Mouse (Mus musculus) hindbrain, embryonic 10.5 days (tissue): Measurements from ENCODE around the gene Lum. TPM values are rescaled to one million over a fixed set of nuclear protein-coding genes. Genes with fewer than 3 reads are reported as not detected.

Experiments used
- DNase-seq: peaks from one replicate; pipeline ENCODE4 v3.0.0-alpha.2; 2017; ENCODE audit warnings: low spot score
- H3K27ac ChIP-seq: fragments of 300-500 bp; sonication (generic); 2 replicates; pipeline ENCODE4 v1.5.1; 2016; ENCODE audit warnings: mild to moderate bottlenecking, moderate library complexity
- H3K27me3 ChIP-seq: fragments of 300-500 bp; sonication (generic); 2 replicates; pipeline ENCODE4 v1.6.1; 2016; ENCODE audit warnings: mild to moderate bottlenecking; ENCODE audit not compliant: poor library complexity, insufficient read depth, severe bottlenecking
- H3K36me3 ChIP-seq: fragments of 300-500 bp; sonication (generic); 2 replicates; pipeline ENCODE4 v1.6.1; 2016; ENCODE audit warnings: mild to moderate bottlenecking, moderate library complexity
- H3K4me1 ChIP-seq: fragments of 300-500 bp; sonication (generic); replicated peaks from 2 replicates; pipeline ENCODE4 v1.6.1; 2016; ENCODE audit warnings: mild to moderate bottlenecking
- H3K4me3 ChIP-seq: fragments of 300-500 bp; sonication (generic); 2 replicates; pipeline ENCODE4 v1.5.1; 2016; ENCODE audit warnings: mild to moderate bottlenecking, moderate library complexity
- H3K9me3 ChIP-seq: fragments of 300-500 bp; sonication (generic); 2 replicates; pipeline ENCODE4 v1.6.1; 2016; ENCODE audit warnings: mild to moderate bottlenecking, moderate library complexity
- whole genome bisulfite sequencing: fragments of 180-500 bp; shearing (Covaris S2); methylation state at CpG from one replicate; pipeline ENCODE4 v1.1.7; 2016; 5-methylcytosine and 5-hydroxymethylcytosine counted together
- polyA plus RNA-seq: library from polyadenylated mRNA; unstranded; fragments of >200 nt; fragmentation: Nextera tagmentation; extraction: Ambion mirVana; gene quantifications from 2 replicates; pipeline ENCODE4 v1.2.1, GENCODE M21; 2016

Lum gene
- polyA plus RNA-seq, 1 experiment from 2014 or later: 50.8 TPM

- WGBS: 64% methylated on average over 3 of the region's 3 CpGs
- DNase-seq: no peak
- H3K9me3 ChIP-seq: no peaks in the 10 kb centered on the region
These were observed 26.8 kb downstream of the Lum start for GRCm38 (mm10) chr10:97591685-97592084.

GRCm38 (mm10) chr10:97595680-97596079, 30.8 kb downstream of the Lum start:
- no peaks in the 10 kb centered on the region for H3K36me3 ChIP-seq
- H3K9me3 ChIP-seq: no peaks in the 10 kb centered on the region
- DNase-seq: no peak
- no peak overlapping the region for H3K27ac ChIP-seq
- WGBS: 75% methylated on average over 1 of the region's 1 CpGs
- no peaks in the 10 kb centered on the region for H3K27me3 ChIP-seq
- H3K4me3 ChIP-seq: no peak overlapping the region
- no peaks in the 10 kb centered on the region for H3K4me1 ChIP-seq

More at GRCm38 (mm10) chr10:97591685-97592084, 26.8 kb downstream of the Lum start:
- H3K4me1 ChIP-seq: no peaks in the 10 kb centered on the region
- no peak overlapping the region for H3K27ac ChIP-seq
- H3K36me3 ChIP-seq: no peaks in the 10 kb centered on the region
- no peak overlapping the region for H3K4me3 ChIP-seq
- no peaks in the 10 kb centered on the region for H3K27me3 ChIP-seq

- 85% methylated on average over 4 of the region's 4 CpGs for WGBS
These were observed 36.8 kb downstream of the Lum start for GRCm38 (mm10) chr10:97601744-97602143.

GRCm38 (mm10) chr10:97603256-97603655, 38.3 kb downstream of the Lum start:
- Histone ChIP-seq H3K27me3 (no peaks in the 10 kb centered on the region), H3K9me3 (no peaks in the 10 kb centered on the region), H3K4me1 (no peaks in the 10 kb centered on the region), H3K27ac (no peak overlapping the region), H3K4me3 (no peak overlapping the region), H3K36me3 (no peaks in the 10 kb centered on the region)
- no peak for DNase-seq

More at GRCm38 (mm10) chr10:97601744-97602143, 36.8 kb downstream of the Lum start:
- Histone ChIP-seq H3K27me3 (no peaks in the 10 kb centered on the region), H3K4me1 (no peaks in the 10 kb centered on the region), H3K27ac (no peak overlapping the region), H3K4me3 (no peak overlapping the region), H3K9me3 (no peaks in the 10 kb centered on the region), H3K36me3 (no peaks in the 10 kb centered on the region)
- DNase-seq: no peak

- Histone ChIP-seq H3K27ac (no peak within 1 kb of the TSS), H3K4me3 (no peak within 1 kb of the TSS), H3K9me3 (no peaks in the 10 kb centered on the region), H3K36me3 (no peaks in the 10 kb centered on the region), H3K27me3 (no peaks in the 10 kb centered on the region), H3K4me1 (no peaks in the 10 kb centered on the region)
- no peak for DNase-seq
- WGBS: 83% methylated on average over 2 of the region's 2 CpGs
These were observed 41.7 kb downstream of the Lum start, which contains the start of gene Kera for GRCm38 (mm10) chr10:97606579-97606978. Gene Kera, plus strand, starts transcription at chr10:97606879.

Other genes with a start within 250 kb of the Lum start
- 3.6 and 5.7 TPM in 2 replicates for gene Dcn, start 85.5 kb upstream of the Lum start, polyA plus RNA-seq
- gene Kera, start 41.8 kb downstream of the Lum start, polyA plus RNA-seq: 0.27 TPM in 1 of 2 replicates, not detected in the other
- 0.12 and 0.89 TPM in 2 replicates for gene Epyc, start 78.9 kb downstream of the Lum start, polyA plus RNA-seq
- gene Ccer1, start 127.9 kb downstream of the Lum start, polyA plus RNA-seq: 0.09 TPM in 1 of 2 replicates, not detected in the other
- not detected in 2 replicates for gene C030005K15Rik, start 161.6 kb downstream of the Lum start, polyA plus RNA-seq